Mouse (Mus musculus): ENCODE measurements around the gene Bach2.

GRCm38 (mm10) chr4:32318608-32319007 lies 80.0 kb downstream of the Bach2 start:
- TF ChIP-seq CTCF (IDR thresholded peaks at IDR 0.05; ENCODE audit: insufficient read depth, low read length), result no peak
- no peak for TF ChIP-seq POLR2A (IDR thresholded peaks at IDR 0.05; ENCODE audit: borderline replicate concordance, extremely low read depth, low read depth, low read length)
